Mouse (Mus musculus): ENCODE data around the gene Pnpla3. TPM values are rescaled to one million over a fixed set of nuclear protein-coding genes. Genes with fewer than 3 reads are reported as not detected.
A peak's percentile ranks its signal among the peaks of the same experiment; 100 is the strongest.

The Pnpla3 gene
- 10 to 100 TPM in 1 of 2 experiments, 1 to 10 TPM in 1; 1.8 to 18.9 TPM for total RNA-seq (2021)
- long read RNA-seq, experiment 1, transcript Pnpla3-201 (8 exons, 1,313 nt) = major isoform, 7 of 14 reads
- long read RNA-seq, experiment 1, partial matches to known transcripts = 0 of 14 reads
- long read RNA-seq, experiment 1, other reads (novel, unspliced or antisense) = 7 of 14 reads
- long read RNA-seq, experiment 2 = 0 reads

DNA sequence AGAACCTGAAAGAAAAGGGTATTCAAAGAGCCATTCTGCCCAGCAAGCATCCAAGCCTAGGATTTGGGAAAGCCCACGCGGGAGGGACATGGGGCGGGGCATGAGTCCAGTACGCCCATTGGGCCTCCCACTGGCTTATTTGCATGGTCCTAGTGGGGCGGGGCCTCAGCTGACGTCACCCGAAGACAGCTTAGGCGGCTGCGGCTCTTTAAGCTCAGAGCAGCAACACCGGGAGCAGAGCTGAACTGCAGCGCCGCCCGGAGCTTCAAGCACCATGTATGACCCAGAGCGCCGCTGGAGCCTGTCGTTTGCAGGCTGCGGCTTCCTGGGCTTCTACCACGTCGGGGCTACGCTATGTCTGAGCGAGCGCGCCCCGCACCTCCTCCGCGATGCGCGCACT, at the start of gene Pnpla3:
Gene Pnpla3 (plus strand): TSS at position 238 of the 400 bp plus-strand sequence.
- intact Hi-C loops (cut with DNase I) = loop anchor here (1.0 to 2.0 kb wide), 2 partner anchors 47 to 95 kb away; no protein-coding TSS in a partner anchor
- Histone ChIP-seq H3K4me3 (peak within 1 kb of the TSS; percentile 79), H3K27ac (peak within 1 kb of the TSS; percentile 89)
- TF ChIP-seq CTCF (IDR thresholded peaks at IDR 0.05) = peak; percentile 64
- peak; percentile 98 for DNase-seq

DNA sequence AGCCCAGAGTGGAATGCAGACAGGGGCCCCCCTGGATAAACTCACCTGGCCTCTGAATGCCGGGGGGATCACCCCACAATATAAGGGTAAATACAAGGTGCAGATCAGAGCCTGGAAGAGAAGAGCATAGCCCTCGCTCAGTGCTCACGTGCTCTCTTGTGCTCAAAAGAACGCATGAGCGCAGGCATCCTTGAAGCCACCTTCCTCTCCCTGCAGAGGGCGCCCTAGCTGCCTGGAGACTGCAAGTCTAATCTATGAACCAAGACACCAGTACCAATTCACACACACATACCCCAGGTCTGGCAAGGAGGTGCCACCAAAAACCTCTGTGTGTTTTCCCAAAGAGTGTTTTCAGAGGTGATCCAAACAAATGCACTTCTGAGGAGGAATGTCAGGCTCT, 47.0 kb upstream of the Pnpla3 start:
- Histone ChIP-seq H3K27ac (no peak overlapping the region), H3K4me3 (no peak overlapping the region)
- intact Hi-C loops (cut with DNase I) = loop anchor here (1.0 to 5.0 kb wide), 2 partner anchors 47 to 512 kb away; partner anchors contain the start of gene Pnpla3
- TF ChIP-seq CTCF (IDR thresholded peaks at IDR 0.05) = peak; percentile 64
- DNase-seq = peak; percentile 41

DNA sequence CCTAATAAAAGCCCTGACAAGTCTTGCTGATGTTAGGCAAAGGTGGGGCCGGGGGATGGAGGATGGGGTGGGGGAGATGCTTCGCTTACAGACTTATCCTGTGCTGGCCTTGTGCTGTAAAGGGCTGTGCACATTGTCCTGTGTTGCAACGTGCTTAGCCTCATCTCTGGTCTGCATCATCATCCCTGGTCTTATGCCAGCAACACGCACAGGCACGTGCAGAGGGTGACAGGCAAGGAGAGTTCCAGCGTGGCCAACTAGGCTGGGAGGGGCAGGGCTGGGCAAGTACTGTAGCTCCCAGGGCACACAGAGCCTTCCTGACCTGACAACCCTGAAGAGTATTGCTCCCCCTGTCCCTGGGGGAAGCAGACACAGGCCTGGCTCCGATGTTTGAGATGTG, 46.6 kb upstream of the Pnpla3 start:
- TF ChIP-seq CTCF (IDR thresholded peaks at IDR 0.05) = no peak

DNA sequence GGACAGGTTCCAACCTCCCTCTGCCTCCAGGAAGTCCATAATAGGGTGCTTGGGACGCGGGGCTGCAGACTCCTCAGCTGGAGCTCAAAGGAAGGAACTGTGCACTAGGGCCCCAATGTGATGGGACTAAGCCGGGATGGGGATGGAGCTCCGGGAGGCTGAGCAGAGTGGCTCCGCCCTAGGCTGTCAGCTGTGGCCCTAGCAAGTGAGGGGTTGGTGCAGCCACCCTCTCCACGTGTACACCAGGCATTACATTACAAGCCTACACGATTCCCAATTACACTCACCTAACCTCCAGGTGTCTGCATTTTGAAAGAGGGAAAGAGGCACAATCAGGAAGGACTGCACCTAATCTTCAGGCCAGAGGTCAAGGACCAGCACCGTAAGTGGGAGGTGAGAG, 44.6 kb upstream of the Pnpla3 start, which contains the start of gene Pnpla5:
Gene Pnpla5 (minus strand): TSS at position 101 of the 400 bp plus-strand sequence.
- Histone ChIP-seq H3K27ac (no peak within 1 kb of the TSS), H3K4me3 (no peak within 1 kb of the TSS)
- no peak for DNase-seq
- no peak for TF ChIP-seq CTCF (IDR thresholded peaks at IDR 0.05)
- intact Hi-C loops (cut with DNase I) = loop anchor here (5.0 kb wide), 1 partner anchor 509 kb away; no protein-coding TSS in a partner anchor

More for the DNA sequence above, 46.6 kb upstream of the Pnpla3 start:
- intact Hi-C loops (cut with DNase I) = loop anchor here (5.0 kb wide), 1 partner anchor 511 kb away; no protein-coding TSS in a partner anchor
- no peak overlapping the region for H3K27ac ChIP-seq
- DNase-seq = no peak
- no peak overlapping the region for H3K4me3 ChIP-seq

DNA sequence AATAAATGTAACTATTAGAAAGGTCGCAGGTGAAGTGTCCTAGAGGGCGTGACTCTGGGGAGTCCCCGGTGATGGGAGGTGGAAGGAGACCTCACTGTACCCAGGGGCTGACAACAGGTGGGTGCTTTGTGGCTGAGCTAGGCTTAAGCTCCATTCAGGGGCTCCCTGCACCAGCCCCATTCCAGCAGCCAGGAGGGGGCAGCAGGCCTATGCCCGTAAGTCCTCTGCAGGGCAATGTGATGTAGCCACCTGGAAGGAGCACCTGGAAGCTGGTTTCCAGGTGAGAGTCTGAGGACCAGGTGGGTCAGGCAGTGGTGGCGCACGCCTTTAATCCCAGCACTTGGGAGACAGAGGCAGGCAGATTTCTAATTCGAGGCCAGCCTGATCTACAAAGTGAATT, 43.6 kb upstream of the Pnpla3 start:
- peak; percentile 51 for TF ChIP-seq CTCF (IDR thresholded peaks at IDR 0.05)
- intact Hi-C loops (cut with DNase I) = loop anchor here (5.0 kb wide), 1 partner anchor 508 kb away; no protein-coding TSS in a partner anchor
- DNase-seq = no peak
- Histone ChIP-seq H3K27ac (no peak overlapping the region), H3K4me3 (no peak overlapping the region)

DNA sequence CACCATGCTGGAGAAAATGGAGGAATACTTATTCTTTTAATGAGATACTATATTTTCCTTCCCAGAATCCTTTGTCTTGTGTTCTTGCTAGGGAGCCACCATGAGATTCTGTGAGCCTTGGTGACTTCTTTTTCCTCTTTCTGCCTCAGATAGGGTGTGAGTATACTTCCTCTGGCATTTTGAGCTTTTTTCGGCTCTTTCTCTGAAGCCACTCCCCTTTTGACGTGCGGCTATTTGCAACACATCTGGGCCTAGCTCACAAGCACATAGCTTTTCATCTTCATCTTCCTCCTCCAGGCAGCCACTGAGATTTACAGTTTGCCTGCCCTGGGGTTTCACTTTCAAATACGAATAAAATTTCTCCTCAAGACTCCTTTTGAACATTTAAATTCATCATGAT, 41.2 kb upstream of the Pnpla3 start:
- TF ChIP-seq CTCF (IDR thresholded peaks at IDR 0.05) = no peak
- intact Hi-C loops (cut with DNase I) = no loop called here
- no peak overlapping the region for H3K4me3 ChIP-seq
- no peak overlapping the region for H3K27ac ChIP-seq
- no peak for DNase-seq

DNA sequence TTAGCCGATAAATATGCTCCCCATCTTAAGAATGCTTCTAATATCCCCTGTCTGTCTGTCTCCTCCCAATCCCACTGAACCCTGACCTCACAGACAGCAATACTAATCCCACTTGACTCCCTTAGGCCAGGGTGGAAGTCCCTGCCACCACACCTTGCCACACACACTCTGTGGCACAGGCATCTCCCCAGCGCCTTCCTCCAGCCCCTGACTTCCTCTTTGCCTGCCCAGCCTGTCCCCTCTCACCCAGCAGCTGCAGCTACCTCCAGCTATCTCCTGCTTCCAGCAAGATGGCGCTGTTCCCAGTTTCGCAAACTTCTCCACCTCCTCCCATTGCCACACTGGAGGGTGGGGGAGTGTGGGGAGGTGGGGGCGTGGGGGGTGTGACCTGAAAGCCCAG, 40.8 kb upstream of the Pnpla3 start:
- DNase-seq = no peak
- intact Hi-C loops (cut with DNase I) = no loop called here
- no peak for TF ChIP-seq CTCF (IDR thresholded peaks at IDR 0.05)
- Histone ChIP-seq H3K4me3 (no peak overlapping the region), H3K27ac (no peak overlapping the region)

DNA sequence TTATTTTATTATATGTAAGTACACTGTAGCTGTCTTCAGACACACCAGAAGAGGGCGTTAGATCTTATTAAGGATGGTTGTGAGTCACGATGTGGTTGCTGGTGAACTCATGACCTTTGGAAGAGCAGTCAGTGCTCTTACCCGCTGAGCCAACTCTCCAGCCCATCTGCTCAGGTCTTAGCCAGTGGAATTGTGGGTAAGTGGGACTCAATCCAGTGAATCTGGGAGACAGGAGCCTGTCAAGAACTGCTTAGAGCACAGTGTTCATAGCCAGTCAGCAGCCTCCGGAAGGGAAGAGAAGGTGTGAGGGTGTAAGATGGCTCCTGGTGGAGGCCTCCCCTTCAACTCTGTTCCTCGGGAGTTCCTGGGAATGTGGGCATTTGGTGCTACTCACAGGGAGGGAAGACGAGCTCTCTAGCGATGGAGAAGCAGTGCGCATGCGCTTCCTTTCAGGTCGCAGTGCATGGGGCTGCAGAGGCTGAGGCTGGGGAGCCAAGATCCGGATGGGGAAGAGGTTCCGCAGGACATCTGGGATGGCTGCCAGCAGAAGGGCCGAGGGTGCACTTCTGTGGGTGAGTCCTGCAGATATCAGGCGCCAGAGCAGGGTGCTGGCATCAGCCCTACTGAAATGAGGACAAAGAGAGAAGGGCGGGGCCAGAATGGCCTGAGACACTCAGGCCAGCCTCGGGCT, 36.4 kb upstream of the Pnpla3 start:
- Histone ChIP-seq H3K27ac (peak overlapping the region; percentile 94), H3K4me3 (peak overlapping the region; percentile 68)
- DNase-seq = peak; percentile 81
- intact Hi-C loops (cut with DNase I) = loop anchor here (10.0 kb wide), 1 partner anchor 124 kb away; no protein-coding TSS in a partner anchor
- peak; percentile 9; the same call in 1 of the 2 replicates for TF ChIP-seq CTCF (IDR thresholded peaks at IDR 0.05)

DNA sequence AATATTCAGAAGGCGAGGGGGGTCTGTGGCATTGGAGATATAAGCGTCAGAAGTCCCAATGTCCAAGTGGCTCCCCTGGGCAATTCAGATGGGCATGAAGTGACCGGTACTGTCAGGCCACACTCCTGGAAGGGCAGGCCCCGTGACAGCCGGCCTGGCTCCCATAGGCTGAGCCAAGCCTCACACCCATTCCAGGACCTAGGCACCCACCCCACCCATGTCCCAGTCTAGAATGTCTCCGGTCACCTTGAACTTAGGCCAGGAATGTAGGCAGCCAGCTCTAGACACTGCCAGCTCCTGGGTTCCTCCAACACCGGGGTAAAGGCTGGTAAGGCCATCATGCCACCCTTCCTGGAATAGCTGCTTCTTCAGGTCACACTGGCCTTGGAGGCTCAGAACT, 35.7 kb upstream of the Pnpla3 start:
- Histone ChIP-seq H3K27ac (peak overlapping the region; percentile 94), H3K4me3 (peak overlapping the region; percentile 68)
- peak; percentile 92 for DNase-seq
- intact Hi-C loops (cut with DNase I) = loop anchor here (2.0 to 10.0 kb wide), 2 partner anchors 37 to 123 kb away; no protein-coding TSS in a partner anchor
- TF ChIP-seq CTCF (IDR thresholded peaks at IDR 0.05) = no peak

DNA sequence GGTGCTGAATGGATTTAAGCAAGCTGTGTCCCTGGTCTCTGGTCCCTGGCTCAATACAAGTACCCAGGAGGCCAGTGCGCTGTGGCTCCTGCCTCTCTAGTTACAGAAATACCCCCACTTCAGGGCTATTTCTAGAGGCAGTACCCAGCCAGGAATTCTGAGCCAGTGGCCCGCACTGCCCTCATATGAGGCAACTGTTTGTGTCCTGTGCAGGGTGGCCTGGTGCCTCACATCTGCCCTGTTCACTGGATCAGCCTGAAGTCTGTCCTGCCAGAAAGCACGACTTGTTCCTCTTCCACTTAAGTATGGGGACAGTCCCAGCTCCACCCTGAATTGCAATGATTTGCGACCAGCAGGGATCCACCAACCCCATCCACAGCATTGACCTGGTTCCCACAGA, 34.2 kb upstream of the Pnpla3 start:
- intact Hi-C loops (cut with DNase I) = loop anchor here (2.0 to 10.0 kb wide), 2 partner anchors 35 to 121 kb away; no protein-coding TSS in a partner anchor
- DNase-seq = peak; percentile 90
- peak overlapping the region; percentile 94 for H3K27ac ChIP-seq
- no peak overlapping the region; the same call in 1 of the 2 replicates for H3K4me3 ChIP-seq
- no peak for TF ChIP-seq CTCF (IDR thresholded peaks at IDR 0.05)

DNA sequence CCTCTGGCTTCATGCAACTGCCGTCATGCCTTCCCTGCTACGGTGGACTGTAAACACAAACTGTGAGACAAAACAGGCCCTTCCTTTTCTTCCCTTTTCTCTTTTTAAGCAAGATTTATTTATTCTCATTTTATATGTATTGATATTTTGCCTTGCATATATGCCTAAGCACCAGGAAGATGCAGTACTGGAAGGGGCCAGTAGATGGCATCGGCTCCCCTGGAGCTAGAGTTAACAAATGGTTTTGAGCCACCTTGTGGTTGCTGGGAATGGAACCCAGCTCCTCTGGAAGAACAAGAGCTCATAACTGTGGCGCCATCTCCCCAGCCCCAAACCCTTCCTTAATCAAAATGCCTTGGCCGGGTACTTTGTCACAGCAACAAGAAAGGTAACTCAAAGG, 32.2 kb upstream of the Pnpla3 start:
- intact Hi-C loops (cut with DNase I) = loop anchor here (10.0 kb wide), 1 partner anchor 119 kb away; no protein-coding TSS in a partner anchor
- TF ChIP-seq CTCF (IDR thresholded peaks at IDR 0.05) = peak; percentile 61
- Histone ChIP-seq H3K27ac (no peak overlapping the region), H3K4me3 (no peak overlapping the region)
- no peak for DNase-seq

DNA sequence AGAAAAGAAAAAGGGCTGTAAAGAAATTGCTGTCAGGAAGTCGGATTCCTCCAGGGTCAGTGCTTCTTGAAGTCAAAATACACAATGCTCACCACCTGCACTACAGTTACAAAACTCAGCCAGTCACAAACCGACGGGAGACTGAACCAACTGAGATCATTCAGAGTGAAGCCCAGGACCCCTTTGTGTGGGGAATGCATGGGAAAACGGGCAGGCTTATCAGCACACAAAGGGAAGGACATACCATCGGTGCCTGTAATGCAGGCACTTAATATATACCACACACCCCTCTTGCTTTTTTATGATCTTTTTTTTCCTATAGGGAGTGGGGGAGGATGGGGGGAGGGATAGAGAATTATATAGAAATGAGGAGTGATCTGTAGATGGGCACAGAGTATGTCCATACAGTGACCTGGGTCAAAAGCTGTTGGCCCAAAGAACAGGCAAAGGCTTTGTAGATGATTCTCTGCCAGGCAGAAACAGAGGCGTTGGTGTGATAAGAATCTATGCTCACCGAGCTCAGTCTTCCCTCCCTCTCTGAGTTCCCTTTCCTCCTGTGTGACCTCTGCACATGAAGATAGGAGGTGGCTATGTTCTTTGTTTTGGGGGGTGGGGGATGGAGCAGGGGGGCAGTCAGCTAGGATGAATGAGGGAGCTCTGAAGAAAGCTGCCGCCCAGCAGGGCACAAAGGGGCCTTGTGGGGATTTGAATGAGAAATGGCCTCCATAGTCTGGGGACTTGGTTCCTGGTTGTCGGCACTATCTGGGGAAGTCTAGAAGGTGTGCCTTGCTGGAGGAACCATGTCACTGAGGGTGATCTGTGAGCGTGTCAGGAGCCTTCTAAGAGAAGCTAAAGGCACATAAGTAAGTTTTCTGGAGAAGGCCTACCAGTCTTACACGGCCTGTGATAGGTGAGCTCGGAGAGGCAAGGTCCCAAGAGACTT, 30.9 kb upstream of the Pnpla3 start:
- TF ChIP-seq CTCF (IDR thresholded peaks at IDR 0.05) = no peak
- intact Hi-C loops (cut with DNase I) = loop anchor here (10.0 kb wide), 1 partner anchor 118 kb away; no protein-coding TSS in a partner anchor
- DNase-seq = no peak
- no peak overlapping the region for H3K27ac ChIP-seq
- no peak overlapping the region for H3K4me3 ChIP-seq
